Mouse (Mus musculus): ENCODE data around the gene Top2b.

Gene Top2b

DNA sequence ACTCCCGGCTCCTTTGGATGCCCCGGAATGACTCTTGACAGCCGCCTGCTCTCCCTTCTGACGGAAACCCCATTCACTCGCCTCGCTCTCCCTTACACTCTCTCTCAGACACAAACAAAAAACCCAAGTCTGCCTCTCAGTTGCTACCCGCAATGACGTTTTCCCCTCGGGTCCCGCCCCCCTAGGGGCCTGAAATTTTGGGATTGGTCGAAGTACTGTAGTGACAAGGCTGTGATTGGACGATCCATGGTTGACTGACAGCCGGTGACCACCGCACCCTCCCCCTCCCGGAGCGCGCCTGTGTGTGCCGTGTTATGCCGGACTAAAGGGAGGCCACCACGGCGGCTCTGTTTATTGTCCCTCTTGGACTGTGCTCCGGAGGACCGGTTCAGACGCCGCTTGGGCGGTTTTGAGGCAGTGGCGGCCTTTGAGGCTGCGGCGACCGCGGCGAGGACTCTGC, at the start of gene Top2b:
Gene Top2b (plus strand): TSS at position 302 of the 460 bp plus-strand sequence.
- DNase-seq (ENCODE audit: low read depth, low spot score): peak; percentile 97

DNA sequence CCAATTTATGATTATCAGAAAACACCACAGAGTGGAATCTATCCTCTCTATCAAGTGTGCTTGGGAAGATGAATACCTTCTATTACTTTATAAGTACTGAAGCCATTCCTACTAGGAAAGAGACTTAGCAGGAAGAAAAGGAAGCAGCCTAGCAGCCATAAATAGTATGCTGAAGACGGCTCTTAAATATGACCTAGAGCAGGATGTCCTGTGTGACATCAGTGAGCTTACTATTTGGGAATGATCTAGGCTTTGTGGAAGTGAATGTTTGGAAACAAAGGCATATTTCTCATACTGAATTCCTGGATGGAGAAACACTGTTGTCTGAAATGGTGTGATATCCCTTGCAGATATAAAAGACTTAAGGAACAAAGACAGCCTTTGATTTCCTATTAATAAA, 48.3 kb upstream of the Top2b start:
- DNase-seq (ENCODE audit: low read depth, low spot score): no peak

DNA sequence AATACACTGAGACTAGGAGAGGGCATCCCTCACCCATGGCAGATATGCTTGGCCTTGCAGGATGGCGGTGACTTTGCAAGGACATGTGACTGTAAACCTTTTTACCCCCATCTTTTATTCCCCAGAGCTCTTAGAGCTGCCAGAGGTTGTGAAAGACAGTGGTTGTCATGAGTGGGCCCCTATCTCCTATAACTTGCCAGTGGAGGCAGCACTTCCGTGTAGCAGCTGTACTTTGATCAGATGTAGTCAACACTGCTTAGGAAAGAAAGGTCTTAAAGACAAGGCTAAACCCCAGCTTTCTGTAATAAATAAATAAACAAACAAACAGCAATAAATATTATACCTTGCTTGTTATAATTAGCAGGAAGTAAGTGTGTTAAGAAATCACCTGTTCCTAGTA, 45.2 kb upstream of the Top2b start:
- no peak for DNase-seq (ENCODE audit: low read depth, low spot score)

DNA sequence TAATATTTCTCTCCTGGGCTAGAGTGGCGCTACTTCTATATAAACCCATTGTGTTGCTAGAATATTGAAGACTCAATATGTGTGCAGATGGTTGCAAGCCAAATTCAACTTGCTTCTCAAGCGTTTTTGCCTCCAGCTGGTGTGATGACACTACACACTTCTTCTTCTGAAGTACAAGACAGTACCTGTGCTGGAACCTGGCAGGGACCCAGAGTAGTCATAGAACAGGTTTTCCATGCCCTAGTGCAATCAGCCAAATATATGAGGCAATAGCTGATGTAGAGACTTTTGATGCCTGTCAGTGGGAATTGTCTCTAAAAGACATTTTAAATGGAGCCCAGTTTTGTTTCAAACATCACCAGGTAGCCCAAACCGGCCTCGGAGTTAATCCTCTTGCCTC, 40.6 kb upstream of the Top2b start:
- DNase-seq (ENCODE audit: low read depth, low spot score): no peak

DNA sequence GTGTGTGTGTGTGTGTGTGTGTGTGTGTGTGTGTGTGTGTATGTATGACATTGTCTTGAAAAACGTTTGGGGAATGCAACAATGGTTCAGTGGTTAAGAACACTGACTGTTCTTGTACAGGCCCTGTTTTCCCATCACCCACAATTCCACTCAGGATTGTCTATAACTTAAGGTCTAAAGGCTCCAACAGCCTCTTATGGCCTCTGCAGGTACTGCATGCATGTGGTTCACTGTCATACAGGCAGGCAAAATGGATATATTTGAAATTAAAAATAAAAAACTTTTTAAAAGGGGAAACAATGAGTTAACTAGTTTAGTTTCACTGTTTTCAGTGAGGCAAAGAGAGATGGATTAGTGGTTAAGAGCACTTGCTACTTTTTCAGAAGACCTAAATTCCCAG, 39.8 kb upstream of the Top2b start:
- DNase-seq (ENCODE audit: low read depth, low spot score): no peak

DNA sequence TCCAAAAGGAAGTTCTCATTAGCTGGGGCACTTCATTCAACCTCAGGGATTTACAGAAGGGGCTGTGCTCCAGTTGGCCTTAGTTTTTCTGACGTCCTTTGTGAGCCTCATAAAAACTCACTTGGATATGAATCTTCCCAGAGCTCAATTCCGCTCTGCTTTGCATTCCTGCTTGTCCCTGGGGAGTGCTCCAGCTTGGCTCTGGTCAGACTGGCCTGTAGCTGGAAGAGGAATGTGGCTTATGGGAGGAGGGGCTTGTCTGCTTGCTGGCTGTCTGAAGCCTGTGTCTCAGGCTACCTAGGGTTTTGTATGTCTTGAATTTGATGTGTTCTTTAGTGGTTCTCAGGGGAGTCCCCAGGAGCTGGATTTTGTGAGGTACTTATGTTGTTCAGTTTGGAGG, 36.4 kb upstream of the Top2b start:
- DNase-seq (ENCODE audit: low read depth, low spot score): no peak

DNA sequence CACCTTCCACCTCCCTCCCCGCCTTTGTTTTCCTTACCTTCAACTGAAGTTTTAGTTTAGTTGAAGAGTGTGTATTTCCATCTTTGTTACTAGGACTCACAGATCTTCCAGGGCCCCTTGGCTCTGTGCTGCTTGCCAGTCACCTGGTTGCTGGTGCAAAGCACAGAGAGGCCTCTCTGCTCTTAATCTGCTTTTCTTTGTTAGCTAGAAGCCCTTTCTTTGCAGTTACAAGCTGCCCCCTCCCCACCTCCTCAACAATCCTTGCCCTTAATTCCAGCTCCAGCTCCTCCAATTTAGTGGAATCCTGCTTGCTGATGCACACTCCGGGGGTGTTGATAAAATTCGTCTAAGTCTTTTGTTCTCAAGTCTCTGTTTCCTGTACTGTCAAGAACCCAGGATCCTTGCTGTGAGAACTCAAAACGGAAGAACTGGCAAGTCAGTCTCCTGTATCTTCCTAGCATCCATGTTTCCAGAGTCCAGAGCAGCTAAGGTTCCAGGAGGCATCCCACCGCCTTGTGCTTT, 36.0 kb upstream of the Top2b start:
- DNase-seq (ENCODE audit: low read depth, low spot score): no peak

DNA sequence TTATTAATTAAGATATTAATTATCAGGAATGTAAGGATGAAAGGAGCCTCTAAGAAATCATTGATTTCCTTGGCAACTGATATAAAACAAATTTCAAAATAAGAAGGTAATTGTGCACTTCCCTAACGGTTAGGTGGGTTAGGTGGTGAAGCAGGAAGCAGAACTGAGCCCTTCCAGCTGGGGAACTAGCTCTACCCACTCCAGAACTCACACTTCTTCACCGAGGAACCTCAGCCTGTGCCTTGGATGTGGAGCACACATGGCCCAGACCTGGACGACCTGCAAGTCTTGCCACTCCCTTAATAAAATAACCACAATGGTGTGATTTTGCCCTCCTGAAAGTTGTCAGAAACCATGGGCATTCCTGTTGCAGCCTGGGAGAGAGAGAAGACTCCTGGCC, 35.2 kb upstream of the Top2b start:
- DNase-seq (ENCODE audit: low read depth, low spot score): no peak

DNA sequence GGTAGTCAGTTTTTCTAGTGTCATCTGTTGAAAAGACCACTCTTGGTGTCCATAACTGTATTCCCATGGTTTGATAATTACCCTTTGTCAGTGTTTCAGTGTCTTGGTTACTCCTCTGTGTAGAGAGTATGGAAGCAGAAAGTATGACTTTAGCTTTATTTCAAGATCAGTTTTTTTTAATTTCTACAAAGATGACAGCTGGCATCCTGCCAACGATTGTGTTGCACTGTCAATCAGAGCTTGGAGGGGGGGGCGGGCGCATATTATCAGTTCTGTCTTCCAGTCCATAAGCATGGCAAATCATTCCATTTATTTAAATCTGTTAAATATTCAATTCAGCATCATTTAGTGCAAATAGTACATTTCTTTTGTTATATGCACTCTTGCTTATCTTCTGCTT, 30.7 kb upstream of the Top2b start:
- no peak for DNase-seq (ENCODE audit: low read depth, low spot score)

DNA sequence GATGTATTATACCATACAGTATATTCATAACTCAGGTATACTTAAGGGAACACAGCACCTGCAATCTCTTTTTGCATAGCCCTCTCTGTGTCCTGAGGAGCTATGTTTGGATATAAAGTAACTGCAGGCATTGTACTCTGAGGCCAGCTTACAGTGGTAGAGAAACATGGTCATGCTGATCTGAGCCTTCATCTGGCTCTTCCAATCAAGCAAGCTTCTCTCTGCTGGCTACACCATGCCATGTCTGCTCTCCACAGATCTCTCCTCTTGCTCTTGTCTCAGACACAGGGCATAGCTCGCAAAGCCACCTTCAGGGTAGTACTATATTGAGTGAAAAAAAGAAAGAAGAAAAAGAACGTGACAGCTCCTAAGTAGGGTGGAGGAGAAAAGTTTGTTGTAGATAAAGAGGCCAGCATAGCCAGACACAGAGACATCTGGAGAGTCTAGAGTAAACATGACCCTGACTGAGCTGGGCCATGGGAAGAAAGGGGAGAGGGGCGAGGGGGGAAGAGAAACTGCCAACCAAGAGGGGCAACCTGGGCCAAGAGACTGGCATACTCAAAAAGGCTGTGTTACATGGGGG, 29.1 kb upstream of the Top2b start:
- DNase-seq (ENCODE audit: low read depth, low spot score): no peak

DNA sequence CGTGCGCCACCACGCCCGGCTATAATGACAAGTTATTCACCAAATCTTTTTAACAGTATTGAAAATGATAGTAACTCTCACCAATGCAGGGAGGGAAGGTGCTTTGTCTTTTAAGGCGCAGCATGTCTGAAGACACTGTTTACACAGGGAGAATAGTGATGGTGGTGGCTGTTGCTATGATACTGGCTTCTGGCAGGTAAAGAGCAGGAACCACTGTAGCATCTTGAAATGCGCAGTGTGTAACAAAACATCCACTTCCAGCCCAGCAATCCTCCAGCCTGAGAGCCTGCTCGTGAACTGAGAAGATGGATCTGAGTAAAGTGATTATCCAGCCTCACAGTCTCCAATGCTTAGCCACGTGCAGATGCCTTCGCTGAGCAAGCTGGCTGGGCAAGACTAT, 17.5 kb upstream of the Top2b start:
- DNase-seq (ENCODE audit: low read depth, low spot score): no peak

DNA sequence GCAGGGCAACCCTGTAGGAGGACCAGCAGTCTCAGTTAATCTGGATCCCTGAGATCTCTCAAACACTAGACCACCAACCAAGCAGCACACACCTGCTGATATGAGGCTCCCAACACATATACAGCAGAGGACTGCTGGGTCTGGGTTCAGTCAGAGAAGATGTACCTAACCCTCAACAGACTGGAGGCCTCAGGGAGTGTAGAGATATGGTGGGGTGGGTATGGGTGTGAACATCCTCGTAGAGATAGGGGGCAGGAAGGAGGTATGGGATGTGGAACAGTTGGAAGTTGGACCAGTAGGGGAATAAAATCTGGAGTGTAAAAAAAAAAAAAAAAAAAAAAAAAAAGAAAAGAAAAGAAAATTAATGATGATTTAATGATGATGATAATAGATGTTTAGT, 5.3 kb upstream of the Top2b start:
- no peak for DNase-seq (ENCODE audit: low read depth, low spot score)

DNA sequence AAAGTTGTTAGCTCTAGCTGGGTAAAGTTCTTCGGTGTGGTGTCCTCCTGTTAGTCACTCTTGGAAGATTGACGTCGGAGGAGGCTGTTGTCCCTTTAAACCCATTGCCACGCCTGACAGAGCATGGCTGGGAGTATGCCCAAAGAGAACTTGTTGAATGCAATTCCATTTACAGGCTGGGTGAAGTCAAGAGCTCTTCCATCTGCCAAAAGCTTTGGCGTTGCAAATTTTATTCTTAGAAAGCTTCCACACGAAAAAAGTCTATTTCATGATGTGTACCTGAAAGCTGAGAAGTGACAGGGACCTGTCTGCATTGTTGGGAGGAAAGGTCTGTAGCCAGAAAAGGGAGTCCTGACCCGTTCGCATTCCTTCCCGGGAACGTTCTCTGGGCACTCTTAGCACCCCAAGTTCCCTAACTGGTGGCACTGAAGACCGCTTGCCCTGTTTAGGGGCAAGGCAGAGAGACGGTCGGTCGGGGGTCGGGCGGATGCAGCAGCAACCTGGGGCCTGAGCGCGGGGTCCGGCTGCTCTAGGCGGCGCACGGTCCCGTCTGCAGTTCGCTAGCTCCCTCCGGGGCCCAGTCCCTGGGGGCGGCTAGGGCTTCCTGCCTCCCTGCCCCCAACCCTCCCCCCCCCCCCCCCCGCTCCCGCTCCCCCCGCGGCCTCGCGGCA, 683 bp upstream of the Top2b start:
- DNase-seq (ENCODE audit: low read depth, low spot score): peak; percentile 16

DNA sequence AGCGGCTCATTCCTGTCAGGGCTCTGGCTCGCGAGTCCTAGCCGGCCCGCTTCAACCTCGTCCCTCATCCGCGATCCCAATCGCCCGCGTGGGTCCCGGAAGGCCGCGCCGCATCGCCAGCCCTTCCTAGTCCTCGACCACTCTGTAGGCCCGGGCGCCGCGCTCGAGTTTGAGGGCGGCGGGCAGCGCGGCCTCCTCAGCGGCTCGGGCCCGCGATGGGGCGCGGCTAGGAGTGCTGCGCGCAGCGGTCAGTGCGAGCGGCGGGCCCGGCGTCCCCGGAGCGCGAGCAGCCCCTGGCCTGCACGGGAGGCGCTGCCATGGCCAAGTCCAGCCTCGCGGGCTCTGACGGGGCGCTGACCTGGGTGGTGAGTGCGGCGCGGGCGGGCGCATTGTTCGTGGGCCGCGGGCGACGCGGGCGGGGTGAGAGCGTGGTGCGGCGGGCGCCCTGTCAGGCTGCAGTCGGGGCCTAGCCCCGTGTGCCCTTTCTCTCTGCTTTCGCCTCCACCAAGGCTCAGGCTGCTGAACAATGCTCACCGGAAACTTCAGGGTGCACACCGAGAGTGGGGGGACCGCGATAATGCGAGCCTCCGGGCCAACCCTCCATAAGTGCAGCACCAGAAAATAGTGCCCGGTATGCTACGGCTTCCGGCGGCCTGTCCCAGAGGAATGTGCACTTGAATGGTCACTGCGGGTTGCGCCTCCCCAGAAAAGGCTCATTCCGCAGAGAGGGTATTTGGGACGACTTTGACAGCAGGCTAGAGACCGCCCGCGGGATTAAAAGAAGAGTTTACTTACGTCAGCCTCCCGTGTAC, 589 bp downstream of the Top2b start:
- DNase-seq (ENCODE audit: low read depth, low spot score): peak; percentile 51

DNA sequence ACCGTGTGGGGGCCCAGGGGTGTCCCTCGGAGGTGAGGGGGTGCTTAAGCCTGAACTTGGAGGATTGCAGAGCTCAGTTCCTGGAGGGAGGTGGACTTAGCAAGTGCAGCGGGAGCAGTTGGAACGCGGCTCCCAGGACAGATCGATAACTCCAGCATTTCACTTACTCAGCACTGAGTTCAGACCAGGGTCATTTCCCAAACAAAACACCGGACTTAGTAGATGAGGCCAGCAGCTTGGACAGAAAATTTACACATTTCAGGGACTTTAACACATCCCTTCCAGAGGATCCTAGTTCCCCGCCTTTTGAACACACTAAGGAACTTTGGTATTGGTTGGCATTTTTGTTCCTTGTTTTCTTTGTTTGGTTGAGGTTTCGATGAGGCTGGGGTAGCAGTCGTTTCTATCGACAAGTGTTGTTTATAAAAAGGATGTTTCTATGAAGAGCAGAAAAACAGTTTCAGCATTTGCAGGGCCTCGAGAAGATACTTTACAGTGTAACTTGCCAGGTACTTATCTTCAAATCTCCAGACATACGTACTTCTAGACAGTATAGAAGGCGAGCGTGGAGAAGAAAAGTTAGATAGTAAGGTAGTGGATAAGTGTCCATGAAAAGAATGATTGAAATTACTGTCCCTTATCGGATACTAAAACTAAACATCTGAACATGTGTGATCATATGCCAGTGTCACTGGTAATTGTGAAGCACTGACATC, 1.4 kb downstream of the Top2b start:
- DNase-seq (ENCODE audit: low read depth, low spot score): no peak

DNA sequence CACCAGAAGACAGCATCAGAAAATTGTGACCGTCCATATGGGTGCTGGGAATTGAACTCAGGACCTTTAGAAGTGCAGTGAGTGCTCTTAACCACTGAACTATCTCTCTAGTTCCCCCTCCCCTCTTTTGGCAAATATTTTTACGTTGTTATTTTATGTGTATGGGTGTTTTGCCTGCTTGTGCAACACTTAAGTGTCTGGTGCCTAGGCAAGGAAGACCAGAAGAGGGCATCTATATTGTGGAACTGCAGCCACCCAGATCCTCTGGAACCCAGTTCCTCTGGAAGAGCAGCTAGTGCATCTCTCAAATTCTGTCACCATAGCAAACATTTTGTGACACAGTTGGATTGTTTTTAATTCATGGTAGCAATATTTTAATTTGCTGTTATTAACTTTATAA, 2.0 kb downstream of the Top2b start:
- DNase-seq (ENCODE audit: low read depth, low spot score): no peak

DNA sequence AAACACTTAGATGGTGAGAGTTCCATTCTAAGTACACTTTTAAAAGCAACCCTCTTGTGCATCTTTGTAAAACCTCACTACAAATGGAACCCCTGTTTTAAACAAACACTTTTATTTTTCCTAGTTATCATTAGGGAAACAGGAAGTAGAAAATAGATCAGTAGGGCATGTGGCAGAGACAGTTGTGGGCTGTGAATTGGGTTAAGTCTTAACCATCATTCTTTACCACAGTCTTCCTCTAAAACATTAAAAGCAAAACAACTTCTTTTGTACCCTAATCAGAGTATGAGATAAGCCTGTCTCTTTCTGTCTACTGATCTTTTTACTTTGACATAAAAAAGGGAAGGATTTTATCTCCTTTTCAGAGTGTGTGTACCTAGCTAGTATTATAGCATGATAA, 7.8 kb downstream of the Top2b start:
- DNase-seq (ENCODE audit: low read depth, low spot score): no peak

DNA sequence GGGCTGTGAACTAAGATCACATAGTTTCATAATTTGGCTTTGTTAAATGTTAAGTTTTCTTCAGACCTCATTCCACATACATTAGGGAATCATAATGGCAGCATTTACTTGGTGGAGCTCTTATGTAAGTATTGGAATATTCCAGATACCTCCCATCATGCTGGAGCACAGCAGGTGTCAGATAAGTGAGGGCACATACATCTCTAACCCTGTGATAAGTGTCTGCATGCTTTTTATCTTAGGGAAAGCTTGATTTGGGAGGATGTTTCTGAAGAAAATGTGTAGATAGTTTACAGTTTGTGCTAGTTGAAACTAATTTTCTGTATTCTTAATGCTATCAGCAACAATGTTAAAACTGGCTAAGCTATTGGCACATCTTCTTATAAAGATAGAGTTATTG, 8.2 kb downstream of the Top2b start:
- no peak for DNase-seq (ENCODE audit: low read depth, low spot score)

DNA sequence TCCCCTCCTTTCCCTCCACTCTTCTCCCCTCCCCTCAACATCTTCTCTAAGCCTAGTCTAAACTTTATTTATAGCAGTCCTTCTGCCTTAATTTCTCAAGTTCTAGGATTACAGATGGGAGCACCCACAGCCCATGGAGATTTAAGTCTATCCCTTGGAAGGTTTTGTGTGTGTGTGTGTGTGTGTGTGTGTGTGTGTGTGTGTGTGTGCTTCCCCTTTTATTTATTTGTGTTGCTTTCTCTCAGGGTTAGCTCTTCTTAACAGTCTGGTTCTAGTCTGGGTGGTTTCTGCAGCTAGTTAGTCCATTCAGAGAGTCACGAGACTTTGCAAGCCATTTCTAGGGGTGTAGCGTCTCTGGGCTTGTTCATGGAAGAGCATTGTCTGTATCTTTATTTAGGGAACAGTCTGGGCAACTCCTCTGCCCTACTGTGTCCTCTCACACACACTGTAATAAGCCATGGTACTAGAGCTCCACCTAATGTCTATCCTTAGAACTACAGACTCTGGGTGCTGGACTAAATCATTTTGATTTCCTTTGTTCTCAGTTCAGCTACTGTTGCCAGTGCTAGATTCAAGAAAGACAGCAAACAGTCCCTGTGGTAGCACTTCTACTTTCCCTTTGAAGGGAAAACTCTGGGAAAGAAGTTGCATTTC, 15.1 kb downstream of the Top2b start:
- DNase-seq (ENCODE audit: low read depth, low spot score): peak; percentile 64

DNA sequence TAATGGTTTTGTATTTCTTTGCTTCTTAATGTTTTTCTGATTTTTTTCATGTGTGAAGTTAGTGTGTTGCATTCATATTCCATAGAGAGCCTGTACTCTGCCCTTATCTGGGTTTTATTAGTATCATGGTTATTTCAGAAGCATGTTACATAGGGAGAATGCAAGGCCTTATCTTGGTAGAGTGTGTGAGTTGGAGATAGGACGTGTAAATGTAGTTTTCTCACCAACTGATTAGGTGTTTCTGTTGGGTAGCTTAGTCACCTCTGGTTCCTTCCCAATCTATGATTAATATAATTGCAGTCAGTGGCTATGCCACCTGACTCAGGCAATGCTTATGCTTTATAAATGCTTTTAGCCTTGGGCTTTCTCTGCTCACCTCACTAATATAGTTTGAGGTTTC, 19.8 kb downstream of the Top2b start:
- no peak for DNase-seq (ENCODE audit: low read depth, low spot score)

DNA sequence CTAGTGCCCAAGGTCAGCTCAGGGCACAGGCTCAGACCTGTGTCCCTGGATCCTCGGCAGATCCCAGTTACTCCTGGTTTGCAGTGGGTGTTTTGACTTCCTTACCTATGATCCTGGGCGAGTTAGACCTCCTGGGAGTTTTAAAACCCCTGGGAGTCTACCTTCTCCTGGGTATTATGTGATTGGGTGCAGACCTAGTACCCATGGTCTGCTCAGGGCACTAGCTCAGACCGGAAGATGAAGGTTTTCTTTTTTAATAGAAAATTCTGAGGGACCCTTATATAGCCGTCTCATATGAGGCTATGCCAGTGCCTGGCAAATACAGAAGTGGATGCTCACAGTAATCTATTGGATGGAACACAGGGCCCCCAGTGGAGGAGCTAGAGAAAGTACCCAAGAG, 40.2 kb downstream of the Top2b start:
- DNase-seq (ENCODE audit: low read depth, low spot score): no peak

DNA sequence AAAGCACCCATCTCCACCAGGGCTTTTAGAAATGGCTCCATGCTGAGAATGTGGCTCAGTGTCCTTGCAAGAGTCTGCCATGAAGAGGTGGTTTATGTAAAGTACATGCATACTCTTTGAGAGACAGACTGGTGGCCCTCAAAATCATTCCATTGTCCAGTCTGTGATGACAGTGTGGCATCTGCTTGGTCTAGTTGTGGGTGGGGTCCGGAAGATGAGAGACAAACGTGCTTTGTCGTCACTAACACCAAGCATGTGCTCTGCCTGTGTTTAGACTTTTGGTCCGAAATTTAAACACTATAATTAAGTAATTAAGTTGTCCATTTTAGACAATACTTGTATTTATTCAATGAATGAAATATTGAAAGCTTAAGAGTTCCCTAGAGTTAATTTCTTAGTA, 49.2 kb downstream of the Top2b start:
- DNase-seq (ENCODE audit: low read depth, low spot score): no peak

Data from retina, postnatal 7 days (tissue).